In genomic region chr12:31486431-31486830, GRCm38 (mm10) we compare ENCODE assay signal across 13 mouse cellular contexts. TPM values are rescaled to one million over a fixed set of nuclear protein-coding genes. Genes with fewer than 3 reads are reported as not detected.
DNase-seq lines count a peak whose midpoint lies in the region; ATAC-seq and TF ChIP-seq lines count a peak whose summit lies in the region.
"Had no signal": no experiment of that assay in that cellular context is flagged by ENCODE, and none has a peak within 500 bp of the region (broad histone marks: within the 10 kb centered on the region; RNA-seq: fewer than 3 reads in every experiment).

No protein-coding gene starts in this region.

- H3K9me3 ChIP-seq in heart, postnatal 0 days (replicated peaks; ENCODE audit: control insufficient read depth, low read length): no peaks in the 10 kb centered on the region
- H3K9me3 ChIP-seq in midbrain, embryonic 14.5 days (ENCODE audit: control insufficient read depth, low read length): no peaks in the 10 kb centered on the region
- H3K9me3 ChIP-seq in midbrain, embryonic 15.5 days: no peaks in the 10 kb centered on the region
- H3K9me3 ChIP-seq: forebrain, embryonic 10.5 days; hindbrain, embryonic 15.5 days; limb, embryonic 15.5 days had no signal

- H3K36me3 ChIP-seq in heart, postnatal 0 days (replicated peaks; ENCODE audit: control insufficient read depth, insufficient read depth, low read length): peaks cover 42% of the 10 kb centered on the region
- H3K36me3 ChIP-seq in midbrain, embryonic 14.5 days (ENCODE audit: control insufficient read depth, insufficient read depth, low read length): peaks cover 46% of the 10 kb centered on the region
- H3K36me3 ChIP-seq in midbrain, embryonic 15.5 days (replicated peaks): peaks cover 22% of the 10 kb centered on the region

- ATAC-seq in heart, postnatal 0 days (ENCODE audit: insufficient read depth, low read depth): no peak
- ATAC-seq in midbrain, embryonic 14.5 days (ENCODE audit: low FRiP score, low TSS enrichment): no peak
- ATAC-seq in midbrain, embryonic 15.5 days (replicated peaks): no peak

- no peak overlapping the region for H3K4me3 ChIP-seq in heart, postnatal 0 days (ENCODE audit: low read depth, low read length)
- H3K4me3 ChIP-seq in midbrain, embryonic 14.5 days (replicated peaks; ENCODE audit: low read depth, low read length): no peak overlapping the region
- H3K4me3 ChIP-seq in midbrain, embryonic 15.5 days: no peak overlapping the region
- H3K4me3 ChIP-seq: forebrain, embryonic 10.5 days; hindbrain, embryonic 15.5 days; limb, embryonic 15.5 days had no signal

- TF ChIP-seq CTCF in heart, postnatal 0 days (IDR thresholded peaks at IDR 0.05; ENCODE audit: low read depth): no peak

- no peaks in the 10 kb centered on the region for H3K4me1 ChIP-seq in heart, postnatal 0 days (ENCODE audit: control insufficient read depth, insufficient read depth)
- H3K4me1 ChIP-seq in midbrain, embryonic 14.5 days (ENCODE audit: control insufficient read depth, insufficient read depth, low read length): no peaks in the 10 kb centered on the region
- H3K4me1 ChIP-seq in midbrain, embryonic 15.5 days: no peaks in the 10 kb centered on the region
- H3K4me1 ChIP-seq: forebrain, embryonic 10.5 days; hindbrain, embryonic 15.5 days; limb, embryonic 15.5 days had no signal

- no peak overlapping the region for H3K4me2 ChIP-seq in heart, postnatal 0 days (ENCODE audit: low read depth, low read length)
- H3K4me2 ChIP-seq in midbrain, embryonic 14.5 days (ENCODE audit: low read length): no peak overlapping the region
- H3K4me2 ChIP-seq in midbrain, embryonic 15.5 days: no peak overlapping the region
- H3K4me2 ChIP-seq: hindbrain, embryonic 15.5 days; limb, embryonic 15.5 days had no signal

- no peak overlapping the region for H3K27ac ChIP-seq in heart, postnatal 0 days (ENCODE audit: low read depth)
- H3K27ac ChIP-seq in midbrain, embryonic 14.5 days (replicated peaks; ENCODE audit: low read depth, low read length): no peak overlapping the region
- no peak overlapping the region for H3K27ac ChIP-seq in midbrain, embryonic 15.5 days
- H3K27ac ChIP-seq: forebrain, embryonic 10.5 days; hindbrain, embryonic 15.5 days; limb, embryonic 15.5 days had no signal

- TF ChIP-seq EP300 in heart, postnatal 0 days (IDR thresholded peaks at IDR 0.05; ENCODE audit: low read depth): no peak

- no peaks in the 10 kb centered on the region for H3K27me3 ChIP-seq in heart, postnatal 0 days (ENCODE audit: control insufficient read depth, insufficient read depth, low read length)
- no peaks in the 10 kb centered on the region for H3K27me3 ChIP-seq in midbrain, embryonic 14.5 days (ENCODE audit: control insufficient read depth, insufficient read depth, low read length)
- H3K27me3 ChIP-seq in midbrain, embryonic 15.5 days (replicated peaks): no peaks in the 10 kb centered on the region
- H3K27me3 ChIP-seq: hindbrain, embryonic 15.5 days; limb, embryonic 15.5 days had no signal

- 44% methylated on average over 6 of the region's 6 CpGs for WGBS in heart, postnatal 0 days
- WGBS in midbrain, embryonic 14.5 days: 88% methylated on average over 6 of the region's 6 CpGs
- WGBS in midbrain, embryonic 15.5 days: 82% methylated on average over 6 of the region's 6 CpGs

- DNase-seq in heart, postnatal 0 days (ENCODE audit: low spot score): peak; percentile 25
- no peak for DNase-seq in heart, adult 8-10 months (ENCODE audit: low spot score)
- peak; percentile 7 for DNase-seq in midbrain, embryonic 14.5 days
- DNase-seq in kidney, postnatal 4 days: peak; percentile 8 to 9
- no peak for DNase-seq in embryo, embryonic 10.5 days (ENCODE audit: low spot score)
- DNase-seq in right cerebral cortex, postnatal 10 days (ENCODE audit: low spot score in 2 of 2): no peak
- DNase-seq: embryo, embryonic 11 days; retina, postnatal 1 day; thymus, postnatal 25 days had no signal

- H3K9ac ChIP-seq in heart, postnatal 0 days (replicated peaks; ENCODE audit: low read depth, low read length): no peak overlapping the region
- no peak overlapping the region for H3K9ac ChIP-seq in midbrain, embryonic 14.5 days (replicated peaks; ENCODE audit: low read length)
- H3K9ac ChIP-seq in midbrain, embryonic 15.5 days: no peak overlapping the region
- H3K9ac ChIP-seq: hindbrain, embryonic 15.5 days; limb, embryonic 15.5 days had no signal

RNA-seq across cellular contexts. Expression of gene Cbll1, which starts 13.0 kb away (rescaled TPM):
- 6.4 and 10.4 TPM in 2 replicates for total RNA-seq in heart, postnatal 0 days (2014; rRNA removed; ENCODE audit: low replicate concordance)
- 5.1 and 5.4 TPM in 2 replicates for polyA plus RNA-seq in heart, postnatal 0 days (2015; fragmentation: Nextera tagmentation; extraction: Ambion mirVana)
- total RNA-seq in heart, adult 8-10 months (2022): 1 to 10 TPM; 8.9 to 9.9 (median 9.7) TPM
- polyA plus RNA-seq in midbrain, embryonic 14.5 days (2014; fragmentation: Nextera tagmentation; extraction: Ambion mirVana): 22.0 and 22.9 TPM in 2 replicates
- polyA plus RNA-seq in midbrain, embryonic 15.5 days (2015; fragmentation: Nextera tagmentation; extraction: Ambion mirVana): 17.9 and 19.8 TPM in 2 replicates

Comparison
In these comparisons a context has a peak if more than half of its experiments do, and no peak if none do; other contexts are left out.
1. DNase-seq: peak in heart, postnatal 0 days (single experiment), midbrain, embryonic 14.5 days (single experiment) and kidney, postnatal 4 days (2 of 2); none in heart, adult 8-10 months (single experiment), embryo, embryonic 10.5 days (single experiment) and right cerebral cortex, postnatal 10 days (0 of 2).